Mouse (Mus musculus) inflammation-experienced regulatory T-cells, adult 6 months (primary cell): ENCODE measurements around the gene Gm10837. TPM values are rescaled to one million over a fixed set of nuclear protein-coding genes. Genes with fewer than 3 reads are reported as not detected.

ENCODE experiments used
- ATAC-seq: one replicate; pipeline ENCODE4 v1.8.0; 2017
- polyA plus RNA-seq, 3 experiments: library from polyadenylated mRNA; unstranded; fragments of 100-300 nt; shearing (Covaris generic); gene quantifications; one replicate each; pipeline ENCODE4 v1.2.1; 2017

Gm10837 gene
- polyA plus RNA-seq, 3 experiments from 2014 or later, result 0.36 TPM; not detected in 2

DNA sequence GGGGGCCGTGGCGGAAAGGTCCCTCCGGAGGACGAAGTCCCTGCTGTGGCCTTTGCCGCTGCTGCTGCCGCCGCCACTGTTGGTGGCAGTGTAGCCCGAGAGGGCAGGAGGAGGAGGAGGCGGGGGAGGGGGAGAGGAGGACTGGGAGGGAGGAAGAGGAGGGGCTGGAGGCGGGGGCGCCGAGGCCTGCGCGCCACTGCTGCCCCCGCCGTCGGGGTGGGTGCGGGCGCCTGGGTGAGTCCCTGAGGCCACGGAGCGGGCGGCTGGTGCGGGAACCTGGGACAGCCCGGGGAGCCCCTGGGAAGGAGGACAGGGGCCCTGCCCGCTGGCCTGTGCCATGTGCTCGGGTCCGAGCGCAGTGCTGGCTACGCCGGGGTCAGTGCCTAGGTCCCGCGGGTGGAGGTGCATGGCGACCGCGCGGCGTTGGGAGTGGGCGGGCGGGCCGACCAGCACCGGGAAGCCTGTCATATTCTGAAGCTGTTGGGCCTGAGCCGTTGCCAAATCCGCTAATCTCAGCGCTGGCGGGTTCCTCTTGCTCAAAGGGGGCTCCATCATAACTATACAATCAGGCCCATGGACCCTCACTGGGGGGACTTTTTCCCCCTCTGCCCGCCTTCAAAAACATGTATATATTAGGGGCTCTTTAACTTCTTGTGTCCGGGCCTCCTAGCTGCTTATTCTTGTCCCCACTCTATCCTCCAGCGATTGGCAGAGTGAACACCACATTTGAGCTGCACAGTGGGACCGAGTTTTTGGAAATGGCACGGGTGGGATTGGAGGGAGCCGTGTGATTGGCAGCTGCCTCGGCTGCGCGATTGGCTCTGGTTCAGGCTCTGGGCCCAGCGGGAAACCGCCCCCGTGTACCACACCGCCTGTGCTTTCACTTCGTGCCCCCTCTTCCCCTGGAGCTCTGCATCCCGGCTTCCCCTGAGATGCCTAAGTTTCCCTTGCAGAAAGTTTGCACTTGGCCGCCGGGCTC is 25.3 kb upstream of the Gm10837 start, which contains the start of gene Zic5:
TSS of gene Zic5 (minus strand) at position 915 of the 979 bp plus-strand sequence.
- no peak for ATAC-seq

DNA sequence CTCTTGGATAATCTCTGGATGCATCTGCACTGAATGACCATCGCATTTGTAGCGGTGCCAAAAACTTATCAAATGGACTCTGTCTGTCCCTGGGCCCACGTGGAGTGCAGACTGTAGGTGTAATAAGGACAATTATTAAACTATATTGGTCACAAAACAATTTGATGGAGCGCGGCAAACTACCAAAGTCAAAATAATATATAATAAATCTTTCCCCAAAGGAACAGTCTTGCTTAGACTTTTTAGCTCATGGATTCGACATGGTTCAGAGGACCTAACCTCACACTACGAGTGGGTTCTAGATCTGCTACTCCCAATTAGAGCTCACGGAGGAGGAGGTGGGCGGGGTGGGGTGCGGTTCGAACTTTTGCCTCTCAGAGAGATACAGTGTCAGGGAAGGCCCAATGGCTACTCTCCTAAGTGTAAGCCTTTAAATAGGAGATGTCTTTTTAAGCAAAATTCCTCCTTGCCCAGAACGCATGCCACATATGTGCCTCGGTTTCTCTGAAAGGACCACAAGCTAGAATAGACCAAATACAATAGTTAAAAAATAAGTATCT is 24.4 kb upstream of the Gm10837 start:
- ATAC-seq, result no peak

DNA sequence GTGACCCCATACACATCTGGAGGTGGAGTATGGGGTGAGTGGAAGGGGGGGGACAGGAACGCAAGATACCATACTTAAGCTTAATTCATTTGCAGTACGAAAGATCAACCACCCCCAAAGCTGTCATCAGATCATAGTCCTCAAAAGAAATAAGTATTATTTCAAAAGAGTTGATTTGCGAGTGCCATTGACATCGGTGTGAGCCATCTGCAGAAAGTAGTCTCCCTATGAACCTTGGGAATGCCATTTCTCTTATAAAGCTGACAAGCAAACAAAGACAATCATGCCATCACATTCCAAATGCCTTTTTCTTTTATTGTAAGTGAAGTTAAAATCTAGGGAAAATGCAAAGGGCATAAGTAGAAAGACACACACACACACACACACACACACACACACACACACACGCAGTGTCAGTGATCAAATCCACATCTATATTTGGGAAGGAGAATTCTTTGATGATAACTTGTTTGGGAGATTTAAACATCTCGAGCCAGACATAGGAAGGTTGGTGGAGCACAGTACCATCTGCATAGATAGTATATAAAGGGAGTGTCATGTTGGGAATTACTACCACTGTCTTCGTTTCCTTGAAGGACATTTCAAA is 23.5 kb upstream of the Gm10837 start:
- no peak for ATAC-seq

DNA sequence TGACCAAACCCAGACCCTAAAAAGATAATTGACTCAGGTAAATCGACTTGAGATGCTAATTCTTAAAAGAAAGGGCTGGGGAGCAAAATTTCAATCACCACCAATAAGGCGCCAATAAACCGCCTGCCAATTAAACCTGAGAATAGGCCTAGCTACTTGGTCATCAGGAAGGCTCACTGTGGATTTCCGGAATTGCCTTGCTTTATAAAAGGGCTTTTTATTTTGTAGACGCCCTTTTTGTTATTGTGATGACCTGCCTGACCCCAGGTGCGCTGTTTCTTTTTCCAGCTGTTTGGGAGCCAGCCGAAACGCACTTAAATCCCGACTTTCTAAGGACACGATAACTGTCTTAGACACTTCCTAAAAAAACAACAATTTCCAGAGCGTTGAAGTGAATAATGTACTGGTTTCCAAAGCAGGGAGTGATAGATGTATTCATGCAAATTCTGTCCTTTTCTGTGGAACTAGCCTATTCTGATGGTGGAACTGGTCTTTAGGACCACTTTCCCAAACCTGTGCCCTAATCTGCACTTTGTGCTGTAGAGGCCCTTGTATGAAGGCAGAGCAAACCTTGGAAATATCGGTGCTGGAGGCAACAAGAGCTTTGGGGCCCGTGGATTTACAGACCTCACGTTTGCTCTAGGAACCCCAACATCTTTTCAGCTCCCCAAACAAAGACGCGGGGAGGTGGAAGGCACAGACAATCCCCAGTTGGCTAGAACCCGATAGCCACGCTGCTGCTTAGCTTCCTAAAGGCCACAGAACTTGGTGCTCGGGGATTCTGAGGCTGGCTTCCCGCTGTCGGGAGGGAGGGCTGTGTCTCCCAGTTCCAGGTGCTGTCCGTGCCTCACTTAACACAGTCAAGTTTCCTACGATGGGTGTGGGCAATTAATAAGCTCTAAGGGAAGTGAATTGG is 22.2 kb upstream of the Gm10837 start:
- no peak for ATAC-seq

DNA sequence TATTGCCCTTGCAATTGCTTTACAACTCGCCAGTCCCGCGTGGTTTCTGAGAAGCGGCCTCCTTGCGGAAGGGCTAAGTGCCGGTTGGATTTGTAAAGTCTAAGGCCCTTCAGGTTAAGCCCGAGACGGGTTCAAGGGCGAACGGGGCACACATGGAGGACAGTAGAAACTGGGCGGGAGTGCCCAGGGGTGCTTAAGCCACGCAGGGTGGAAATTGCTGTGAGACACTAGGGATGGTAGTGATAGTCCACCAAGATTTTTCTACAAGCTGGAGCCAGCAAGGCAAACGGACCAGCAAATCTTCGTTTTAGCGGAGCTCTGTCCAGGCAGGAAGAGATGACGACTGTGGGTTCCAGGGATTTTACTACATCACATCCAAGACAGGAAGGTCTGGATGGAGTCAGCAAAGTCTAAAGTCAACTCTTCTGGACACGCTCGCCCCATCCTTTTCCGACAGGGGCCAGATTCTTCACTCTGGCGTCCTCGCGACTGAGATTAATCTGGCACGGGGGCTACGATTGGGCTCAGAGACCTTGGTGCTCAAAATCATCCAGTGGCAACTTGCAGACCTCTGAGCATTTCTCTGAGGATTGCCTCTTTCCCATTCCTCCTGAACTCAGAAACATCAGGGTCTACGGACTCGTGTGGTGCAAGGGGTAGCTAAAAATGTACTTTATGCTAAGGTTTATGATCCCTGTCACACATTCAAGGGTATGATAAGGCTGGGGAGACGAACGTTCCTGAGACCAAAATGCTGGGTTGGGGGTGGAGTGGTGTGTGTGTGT is 21.2 kb upstream of the Gm10837 start:
- ATAC-seq, result no peak

DNA sequence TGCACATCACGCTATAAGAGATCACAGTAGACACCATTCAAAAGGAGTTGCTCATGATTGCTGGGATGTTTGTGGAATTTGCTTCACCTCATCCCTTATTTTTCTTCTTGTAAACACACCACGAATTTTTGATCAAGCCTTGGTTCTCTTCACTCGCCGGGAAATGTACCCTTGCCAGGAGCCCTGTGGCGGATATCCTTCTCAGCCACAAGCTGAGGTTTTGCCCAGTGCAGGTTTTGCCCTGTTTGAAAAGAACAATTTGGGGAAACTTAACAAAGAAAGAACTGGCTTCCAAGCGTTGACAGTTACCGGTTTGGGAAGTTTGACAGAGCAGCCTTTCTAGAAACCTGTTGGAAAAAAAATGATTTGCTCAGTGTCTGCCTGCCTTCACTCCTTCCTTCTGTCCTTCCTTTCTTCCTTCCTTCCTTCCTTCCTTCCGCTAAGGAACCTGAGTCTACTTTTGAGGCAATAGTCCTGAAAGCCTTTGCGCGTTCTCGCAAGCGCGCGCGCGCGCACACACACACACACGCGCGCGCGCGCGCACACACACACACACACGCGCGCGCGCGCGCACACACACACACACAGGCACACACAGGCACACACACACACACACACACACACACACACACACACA is 18.8 kb upstream of the Gm10837 start:
- no peak for ATAC-seq

DNA sequence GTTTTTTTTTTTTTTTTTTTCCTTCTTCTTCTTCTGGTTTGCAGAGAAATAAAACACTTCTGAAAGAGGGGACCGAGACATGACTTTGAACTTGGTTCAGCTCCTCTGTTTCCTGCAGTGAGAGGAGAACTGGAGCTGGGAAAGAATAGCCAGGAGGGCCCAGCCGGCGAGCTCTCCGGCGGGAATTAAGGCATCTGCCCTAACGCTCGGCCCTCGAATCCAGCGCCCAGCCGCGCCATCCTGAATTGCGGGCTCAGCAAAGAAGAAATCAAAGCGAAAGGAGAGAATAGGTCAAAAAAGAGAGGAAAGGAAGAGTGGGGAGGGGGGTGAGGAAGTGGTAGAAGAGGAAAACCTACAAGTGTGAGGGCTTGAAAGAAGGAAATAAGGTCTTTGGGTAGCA is 18.2 kb upstream of the Gm10837 start:
- ATAC-seq, result no peak

DNA sequence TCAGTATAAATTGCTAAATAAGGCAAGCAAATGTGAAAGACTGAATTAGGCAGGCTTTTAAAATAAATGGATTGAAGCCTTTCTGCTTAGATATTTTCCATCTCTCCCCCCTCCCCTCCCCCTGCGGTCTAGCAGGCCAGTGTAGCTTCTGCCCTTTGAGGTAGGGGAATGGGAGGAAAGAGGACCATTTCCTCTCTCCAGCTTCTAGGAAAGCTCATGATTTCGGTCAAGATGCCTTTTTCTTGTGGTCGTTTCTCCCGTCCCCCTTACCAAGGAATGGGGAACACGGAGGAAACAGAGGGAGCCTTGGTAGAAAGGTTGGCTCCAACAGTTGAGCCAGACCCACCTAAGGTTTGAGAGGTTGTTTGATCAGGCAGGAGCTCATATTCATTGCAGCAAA is 17.7 kb upstream of the Gm10837 start:
- ATAC-seq, result no peak

DNA sequence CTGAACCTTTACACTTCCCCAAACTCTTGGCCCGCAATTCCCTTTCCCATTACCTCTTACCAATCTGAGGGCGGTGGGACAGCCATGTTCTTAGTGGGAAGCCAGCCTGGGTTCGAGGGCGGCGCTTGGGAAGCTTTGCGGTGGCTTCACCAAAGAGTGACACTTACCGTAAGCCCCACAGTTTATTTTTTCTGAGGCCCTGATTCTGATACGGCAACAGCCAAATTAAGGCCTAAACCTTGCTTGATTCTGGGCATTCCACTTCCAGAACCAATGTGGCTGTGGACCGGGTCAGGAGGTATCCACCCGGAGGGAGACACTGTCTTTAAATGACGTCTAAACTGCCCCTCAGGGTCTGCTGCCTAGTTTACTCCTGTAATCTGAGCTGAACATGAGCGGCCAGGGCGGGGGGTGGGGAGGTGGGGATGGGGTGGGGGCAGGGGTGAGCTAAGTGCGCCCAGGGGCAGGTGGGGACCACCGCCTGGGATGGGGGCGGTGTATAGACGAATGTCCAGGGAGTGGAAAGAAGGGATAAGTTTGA is 17.1 kb upstream of the Gm10837 start:
- ATAC-seq, result no peak

DNA sequence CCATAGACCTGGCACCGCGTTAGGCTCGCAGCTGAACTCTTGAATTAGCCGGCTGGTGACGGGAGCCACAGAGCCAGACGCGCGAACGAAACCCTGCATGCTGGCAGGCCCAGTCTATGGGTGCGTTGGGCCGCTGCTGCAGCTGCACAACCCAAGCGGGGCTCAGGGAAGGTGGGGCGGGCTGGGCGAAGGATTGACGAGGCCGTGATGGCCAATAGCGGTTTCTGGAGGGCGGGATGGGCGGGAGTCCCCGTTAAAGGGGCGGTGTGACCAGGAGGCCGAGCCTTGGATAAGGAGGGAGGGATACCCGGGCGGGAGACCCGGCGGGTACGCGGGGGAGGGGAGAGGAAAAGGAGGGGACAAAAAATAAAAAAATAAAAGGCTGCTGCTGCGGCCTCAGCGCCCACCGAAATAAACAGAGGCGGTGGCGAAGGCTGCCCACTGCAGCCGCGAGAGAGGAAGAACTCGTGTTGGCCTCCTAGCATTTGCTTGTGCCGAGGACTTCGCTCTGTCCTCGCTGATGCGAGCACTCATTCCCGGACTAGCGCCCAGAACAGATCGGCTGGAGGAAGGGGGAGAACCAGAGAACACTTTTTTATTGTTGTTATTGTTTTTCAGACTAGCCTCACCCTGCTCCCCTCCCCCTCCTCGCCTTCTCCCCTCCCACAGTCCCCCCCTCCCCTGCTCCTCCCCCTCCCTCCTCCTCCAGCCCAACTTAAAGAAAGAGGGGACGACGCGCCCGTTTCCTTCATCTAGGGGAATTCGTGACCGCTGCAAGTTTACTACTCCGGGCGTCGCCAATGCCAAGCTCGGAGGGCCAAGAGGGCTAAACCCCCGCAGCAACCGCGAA is 16.1 kb upstream of the Gm10837 start:
- ATAC-seq, result no peak

DNA sequence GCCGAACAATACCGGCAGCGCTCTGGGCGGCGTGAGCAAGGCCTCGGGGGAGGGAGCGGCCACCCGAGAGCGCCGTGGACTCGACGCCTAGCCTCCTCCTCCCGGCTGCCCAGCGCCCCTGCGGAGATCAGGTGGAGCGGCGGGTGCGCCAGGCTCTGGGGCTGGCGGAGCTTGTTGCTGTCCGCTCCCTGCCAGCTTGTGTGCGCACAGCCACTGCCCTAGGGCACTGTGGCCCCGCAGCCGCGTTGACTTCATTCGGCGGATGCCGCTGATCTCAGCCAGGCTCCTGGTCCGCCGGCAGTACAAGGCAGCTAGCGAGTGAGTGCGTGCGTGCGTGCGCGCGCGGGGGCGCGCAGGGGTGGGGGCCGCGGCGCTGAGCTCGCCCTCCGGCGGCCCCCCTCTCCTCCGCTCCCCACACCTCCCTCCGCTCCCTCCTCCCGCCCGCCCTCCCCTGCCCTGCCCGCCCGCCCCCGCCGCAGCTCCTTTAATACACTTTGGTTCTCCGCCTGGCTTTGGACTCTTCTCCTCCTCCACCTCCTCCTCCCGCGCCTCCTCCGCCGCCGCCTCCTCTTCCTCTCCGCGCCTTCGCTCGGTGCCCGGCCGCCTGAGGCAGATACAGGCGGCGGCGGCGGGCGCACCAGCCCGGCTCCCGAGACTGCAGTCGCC is 15.4 kb upstream of the Gm10837 start, which contains the start of gene Zic2:
TSS of gene Zic2 (plus strand) at position 545 of the 666 bp plus-strand sequence.
- peak; percentile 30 for ATAC-seq

DNA sequence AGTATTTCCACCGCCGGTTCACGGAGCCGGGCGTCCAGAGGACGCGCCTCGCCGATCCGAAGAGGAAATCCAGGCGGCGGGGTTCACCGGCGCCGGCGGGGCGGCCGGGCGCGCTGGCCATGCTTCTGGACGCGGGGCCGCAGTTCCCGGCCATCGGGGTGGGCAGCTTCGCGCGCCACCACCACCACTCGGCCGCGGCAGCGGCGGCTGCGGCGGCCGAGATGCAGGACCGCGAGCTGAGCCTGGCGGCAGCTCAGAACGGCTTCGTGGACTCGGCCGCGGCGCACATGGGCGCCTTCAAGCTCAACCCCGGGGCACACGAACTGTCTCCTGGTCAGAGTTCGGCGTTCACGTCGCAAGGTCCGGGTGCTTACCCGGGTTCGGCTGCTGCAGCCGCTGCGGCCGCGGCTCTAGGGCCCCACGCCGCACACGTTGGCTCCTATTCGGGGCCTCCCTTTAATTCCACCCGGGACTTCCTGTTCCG is 14.8 kb upstream of the Gm10837 start:
- ATAC-seq, result no peak

DNA sequence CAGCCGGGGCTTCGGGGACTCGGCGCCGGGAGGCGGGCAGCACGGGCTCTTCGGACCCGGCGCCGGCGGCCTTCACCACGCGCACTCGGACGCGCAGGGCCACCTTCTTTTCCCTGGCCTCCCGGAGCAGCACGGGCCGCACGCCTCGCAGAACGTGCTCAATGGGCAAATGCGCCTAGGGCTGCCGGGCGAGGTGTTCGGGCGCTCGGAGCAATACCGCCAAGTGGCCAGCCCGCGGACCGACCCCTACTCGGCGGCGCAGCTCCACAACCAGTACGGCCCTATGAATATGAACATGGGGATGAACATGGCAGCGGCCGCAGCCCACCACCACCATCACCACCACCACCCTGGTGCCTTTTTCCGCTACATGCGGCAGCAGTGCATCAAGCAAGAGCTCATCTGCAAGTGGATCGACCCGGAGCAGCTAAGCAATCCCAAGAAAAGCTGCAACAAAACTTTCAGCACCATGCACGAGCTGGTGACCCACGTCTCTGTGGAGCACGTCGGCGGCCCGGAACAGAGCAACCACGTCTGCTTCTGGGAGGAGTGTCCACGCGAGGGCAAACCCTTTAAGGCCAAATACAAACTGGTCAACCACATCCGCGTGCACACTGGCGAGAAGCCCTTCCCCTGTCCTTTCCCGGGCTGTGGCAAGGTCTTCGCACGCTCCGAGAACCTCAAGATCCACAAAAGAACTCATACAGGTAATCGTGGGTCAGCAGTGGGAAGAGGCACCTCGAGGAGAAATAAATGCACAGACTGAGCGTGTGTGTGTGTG is 14.2 kb upstream of the Gm10837 start:
- ATAC-seq, result no peak

DNA sequence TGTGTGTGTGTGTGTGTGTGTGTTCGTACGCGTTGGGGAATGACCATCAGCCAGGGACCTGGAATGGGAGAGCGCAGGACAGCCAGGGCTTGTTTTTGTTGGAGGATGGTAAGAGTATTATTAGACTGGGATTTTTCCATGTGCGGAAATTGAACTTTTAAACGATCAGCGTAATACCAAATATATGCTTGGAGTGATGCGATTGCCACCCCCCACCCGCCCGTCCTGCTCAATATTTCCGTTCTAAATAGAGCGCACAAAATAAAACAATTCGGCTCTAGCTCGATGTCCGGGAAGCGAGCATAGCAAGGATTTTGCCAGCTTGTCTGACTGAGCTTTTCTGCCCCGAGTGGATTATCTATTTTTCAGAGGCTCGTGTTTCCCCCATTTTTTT is 13.6 kb upstream of the Gm10837 start:
- no peak for ATAC-seq

DNA sequence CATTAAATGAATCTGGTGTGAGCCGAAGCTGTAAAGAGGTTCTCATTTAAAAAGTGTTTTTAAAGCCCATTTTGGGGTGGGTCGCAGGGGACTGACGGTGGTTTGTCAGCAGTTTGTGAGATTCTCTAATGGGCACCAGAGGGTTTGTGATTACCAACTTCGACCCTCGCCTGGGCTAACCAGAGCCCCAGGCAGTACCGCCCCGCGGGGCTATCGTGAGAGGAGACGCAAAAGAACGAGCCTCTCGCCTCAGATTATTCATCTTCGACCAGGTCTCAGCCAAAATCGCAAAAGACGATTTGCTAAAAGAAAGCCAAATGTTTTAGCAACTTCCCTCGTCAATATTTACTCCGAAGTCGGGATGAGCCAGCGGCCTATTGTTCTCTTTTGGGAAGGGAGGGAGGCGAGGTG is 13.1 kb upstream of the Gm10837 start:
- ATAC-seq, result no peak

DNA sequence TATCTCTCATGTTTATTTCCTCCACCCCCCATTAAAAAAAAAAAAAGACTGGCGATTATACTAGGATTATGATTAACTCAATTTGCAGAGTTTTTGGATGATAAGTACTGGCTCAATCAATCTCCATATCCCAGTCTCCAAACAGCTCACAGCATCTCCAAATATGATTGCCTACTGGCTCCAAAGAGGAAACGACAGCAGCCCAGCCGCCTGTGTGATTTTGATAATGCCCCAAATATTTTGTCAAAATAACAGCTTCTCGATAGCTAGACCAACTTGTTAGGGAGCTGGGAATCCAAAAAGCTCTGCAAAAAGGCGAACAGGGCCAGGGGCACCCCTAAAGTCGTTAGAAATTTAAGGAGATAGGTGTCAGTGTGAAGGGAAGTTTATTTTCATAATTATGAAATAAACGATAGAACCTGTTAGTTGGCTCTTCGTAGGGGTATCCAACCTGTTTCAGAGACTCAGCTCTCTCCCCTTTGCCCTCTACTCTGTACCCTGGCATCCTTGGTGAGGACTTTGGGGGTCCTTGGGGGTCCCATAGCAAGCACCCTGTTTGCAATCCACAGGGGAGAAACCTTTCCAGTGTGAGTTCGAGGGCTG is 12.3 kb upstream of the Gm10837 start:
- ATAC-seq, result no peak

DNA sequence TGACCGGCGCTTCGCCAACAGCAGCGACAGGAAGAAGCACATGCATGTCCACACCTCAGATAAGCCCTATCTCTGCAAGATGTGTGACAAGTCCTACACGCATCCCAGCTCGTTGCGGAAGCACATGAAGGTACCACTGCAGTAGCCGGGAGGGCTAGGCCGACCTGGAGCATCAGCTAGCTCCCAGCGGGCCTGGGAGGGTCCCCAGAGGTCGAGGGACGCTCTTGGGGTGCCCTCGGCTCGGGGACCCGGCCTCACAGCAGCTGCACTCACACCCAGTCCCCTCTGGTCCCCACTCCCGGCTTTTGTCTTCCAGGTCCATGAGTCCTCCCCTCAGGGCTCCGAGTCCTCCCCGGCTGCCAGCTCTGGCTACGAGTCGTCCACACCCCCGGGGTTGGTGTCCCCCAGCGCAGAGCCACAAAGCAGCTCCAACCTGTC is 11.8 kb upstream of the Gm10837 start:
- no peak for ATAC-seq
